Mouse (Mus musculus) liver, embryonic 14.5 days (tissue): ENCODE measurements around the gene Crip1. TPM values are rescaled to one million over a fixed set of nuclear protein-coding genes. Genes with fewer than 3 reads are reported as not detected.
A peak's percentile ranks its signal among the peaks of the same experiment; 100 is the strongest.

Experiments used
- ATAC-seq: fragments of 200-750 bp; cut with Nextera tagmentation; 2 replicates; pipeline ENCODE4 v1.8.0; 2017; ENCODE audit warnings: moderate number of reproducible peaks, mild to moderate bottlenecking, moderate library complexity; ENCODE audit not compliant: insufficient read depth
- DNase-seq, 3 experiments: peaks; one replicate each; pipeline ENCODE4 v3.0.0-alpha.2; 2012 to 2013; ENCODE audit warnings: low read depth in 3 of 3, low spot score in 3 of 3
- H3K27ac ChIP-seq: fragments of 300-500 bp; sonication (generic); 2 replicates; pipeline ENCODE4 v1.5.1; 2014; ENCODE audit warnings: moderate library complexity, mild to moderate bottlenecking, control low read depth, inconsistent platforms
- H3K27me3 ChIP-seq: fragments of 300-500 bp; sonication (generic); 2 replicates; pipeline ENCODE4 v1.6.1; 2014; ENCODE audit warnings: mild to moderate bottlenecking, low read length, moderate library complexity; ENCODE audit not compliant: control insufficient read depth, insufficient read depth
- H3K36me3 ChIP-seq: fragments of 300-500 bp; sonication (generic); replicated peaks from 2 replicates; pipeline ENCODE4 v1.6.1; 2014; ENCODE audit warnings: low read depth; ENCODE audit not compliant: control insufficient read depth, insufficient read depth
- H3K4me1 ChIP-seq, 2 experiments: fragments of 200-500 bp in 1 of 2; fragments of 300-500 bp in 1 of 2; sonication (generic) in 1 of 2; replicated peaks; 2 replicates each; pipeline ENCODE4 v1.6.1; 2012 to 2014; ENCODE audit warnings: antibody characterized with exemption in 1 of 2, inconsistent platforms in 1 of 2, low read length in 1 of 2; ENCODE audit not compliant: control insufficient read depth in 2 of 2, insufficient read depth in 2 of 2
- H3K4me2 ChIP-seq: fragments of 300-500 bp; sonication (generic); 2 replicates; pipeline ENCODE4 v1.6.1; 2014; ENCODE audit warnings: low read depth, mild to moderate bottlenecking, control low read depth, moderate library complexity
- H3K4me3 ChIP-seq, 2 experiments: fragments of 200-500 bp in 1 of 2; fragments of 300-500 bp in 1 of 2; sonication (generic) in 1 of 2; 2 replicates each; pipeline ENCODE4 v1.5.1; 2012 to 2014; ENCODE audit warnings: low read depth in 2 of 2, low read length in 2 of 2, mild to moderate bottlenecking in 2 of 2, control low read depth in 1 of 2, inconsistent platforms in 1 of 2, moderate library complexity in 1 of 2; ENCODE audit not compliant: insufficient read depth in 1 of 2
- H3K9ac ChIP-seq: fragments of 300-500 bp; sonication (generic); replicated peaks from 2 replicates; pipeline ENCODE4 v1.6.1; 2014; ENCODE audit warnings: mild to moderate bottlenecking, control low read depth, moderate library complexity
- H3K9me3 ChIP-seq: fragments of 300-500 bp; sonication (generic); 2 replicates; pipeline ENCODE4 v1.6.1; 2016; ENCODE audit warnings: low read length, mixed read lengths; ENCODE audit not compliant: control insufficient read depth
- CTCF ChIP-seq: IDR thresholded peaks from 2 replicates; pipeline ENCODE4 v1.5.1; 2016; ENCODE audit warnings: antibody characterized with exemption, low read depth, control low read depth
- EP300 ChIP-seq: IDR thresholded peaks from 2 replicates; pipeline ENCODE4 v1.6.1; 2016; ENCODE audit warnings: antibody characterized with exemption, low read depth
- WGBS: fragments of 180-500 bp; shearing (Covaris S2); extraction: QIAGEN DNeasy Blood & Tissue Kit; methylation state at CpG from one replicate; pipeline ENCODE4 v1.1.7; 2014; ENCODE audit not compliant: insufficient replicate concordance; 5-methylcytosine and 5-hydroxymethylcytosine counted together
- polyA plus RNA-seq, 2 experiments: library from polyadenylated mRNA; depleted of rRNA in 1 of 2; stranded (reverse) in 1 of 2; unstranded in 1 of 2; fragments of >200 nt; fragmentation: Nextera tagmentation in 1 of 2; extraction: Ambion mirVana in 1 of 2; gene quantifications; 2 replicates each; pipeline versions ENCODE4 v1.2.1 to v1.2.3; 2012 to 2014

Gene Crip1
- polyA plus RNA-seq, 2 experiments, result 87.7 to 101 TPM

GRCm38 (mm10) chr12:113109801-113110200 lies 36.3 kb upstream of the Crip1 start:
- Histone ChIP-seq H3K4me3 (no peak overlapping the region), H3K9ac (no peak overlapping the region), H3K27me3 (no peaks in the 10 kb centered on the region), H3K4me1 (peaks cover 27 to 39% of the 10 kb centered on the region in 2 experiments), H3K27ac (no peak overlapping the region), H3K36me3 (peaks cover 12% of the 10 kb centered on the region), H3K4me2 (no peak overlapping the region), H3K9me3 (no peaks in the 10 kb centered on the region)
- 83% methylated on average over 10 of the region's 10 CpGs for WGBS
- ATAC-seq (no peak), DNase-seq (no peak)
- TF ChIP-seq EP300 (no peak), CTCF (no peak)

DNA sequence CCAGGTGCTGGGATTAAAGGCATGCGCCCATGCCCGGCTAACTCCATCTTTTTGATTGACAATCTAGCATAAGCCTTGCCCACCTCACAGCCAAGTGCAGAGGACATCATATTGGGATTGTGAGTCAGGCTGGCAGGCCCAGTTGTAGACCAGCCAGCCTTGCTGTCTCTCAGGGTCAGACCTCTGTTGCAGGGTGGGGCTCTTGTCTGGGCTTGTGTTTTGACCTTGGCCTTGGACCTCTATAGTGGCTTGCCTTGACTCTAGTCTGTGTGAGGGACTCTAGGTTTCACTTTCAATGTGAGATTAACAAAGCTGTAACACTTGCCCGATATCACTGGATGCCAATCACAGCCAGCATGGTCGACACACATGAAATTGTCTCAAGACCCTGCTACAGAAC lies 32.0 kb upstream of the Crip1 start:
- no peaks in the 10 kb centered on the region for H3K4me1 ChIP-seq
- H3K9ac ChIP-seq, result no peak overlapping the region
- H3K4me3 ChIP-seq, result no peak overlapping the region
- H3K27ac ChIP-seq, result no peak overlapping the region
- TF ChIP-seq CTCF, result no peak
- TF ChIP-seq EP300, result no peak
- H3K36me3 ChIP-seq, result peaks cover 25% of the 10 kb centered on the region
- WGBS, result 84% methylated on average over 4 of the region's 4 CpGs
- H3K9me3 ChIP-seq, result no peaks in the 10 kb centered on the region
- ATAC-seq, result no peak
- H3K27me3 ChIP-seq, result no peaks in the 10 kb centered on the region
- H3K4me2 ChIP-seq, result no peak overlapping the region
- no peak for DNase-seq

DNA sequence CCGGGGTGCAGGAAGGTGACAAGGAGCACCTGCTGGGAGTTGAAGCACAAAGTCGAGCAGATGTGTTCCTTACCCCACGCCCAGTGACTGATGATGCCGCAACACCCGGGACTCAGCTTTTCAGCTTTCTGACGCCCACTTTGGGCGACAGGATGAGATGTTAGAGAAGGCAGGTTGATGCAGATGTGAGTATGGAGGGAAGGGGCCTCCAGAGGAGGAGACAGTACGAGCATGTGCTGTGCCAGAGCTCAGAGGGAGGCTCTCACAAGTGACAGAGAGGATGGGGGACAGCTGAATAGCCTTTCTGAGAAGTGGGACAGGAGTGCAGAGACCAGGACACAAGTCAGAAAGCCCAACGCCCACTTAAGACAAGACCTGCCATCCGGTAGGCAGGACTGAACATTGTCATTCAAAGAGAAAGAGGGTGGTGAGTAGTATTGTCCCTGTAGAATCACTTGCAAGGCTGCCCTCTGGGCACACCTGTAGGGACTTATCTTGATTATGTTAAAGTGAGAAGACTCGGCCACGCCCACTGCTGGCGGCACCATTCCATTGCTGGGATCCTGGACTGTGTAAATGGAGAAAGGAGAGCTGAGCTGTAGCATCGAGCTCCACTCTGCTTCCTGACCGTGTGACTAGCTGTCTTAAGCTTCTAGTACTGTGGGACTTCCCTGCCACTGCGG lies 31.1 kb upstream of the Crip1 start:
- H3K4me3 ChIP-seq, result no peak overlapping the region
- H3K27ac ChIP-seq, result no peak overlapping the region
- peaks cover 28% of the 10 kb centered on the region for H3K36me3 ChIP-seq
- H3K4me2 ChIP-seq, result no peak overlapping the region
- 77% methylated on average over 16 of the region's 16 CpGs for WGBS
- DNase-seq (no peak), ATAC-seq (no peak)
- TF ChIP-seq CTCF (no peak), EP300 (no peak)
- H3K27me3 ChIP-seq, result no peaks in the 10 kb centered on the region
- no peak overlapping the region for H3K9ac ChIP-seq
- no peaks in the 10 kb centered on the region for H3K9me3 ChIP-seq
- H3K4me1 ChIP-seq, result no peaks in the 10 kb centered on the region

DNA sequence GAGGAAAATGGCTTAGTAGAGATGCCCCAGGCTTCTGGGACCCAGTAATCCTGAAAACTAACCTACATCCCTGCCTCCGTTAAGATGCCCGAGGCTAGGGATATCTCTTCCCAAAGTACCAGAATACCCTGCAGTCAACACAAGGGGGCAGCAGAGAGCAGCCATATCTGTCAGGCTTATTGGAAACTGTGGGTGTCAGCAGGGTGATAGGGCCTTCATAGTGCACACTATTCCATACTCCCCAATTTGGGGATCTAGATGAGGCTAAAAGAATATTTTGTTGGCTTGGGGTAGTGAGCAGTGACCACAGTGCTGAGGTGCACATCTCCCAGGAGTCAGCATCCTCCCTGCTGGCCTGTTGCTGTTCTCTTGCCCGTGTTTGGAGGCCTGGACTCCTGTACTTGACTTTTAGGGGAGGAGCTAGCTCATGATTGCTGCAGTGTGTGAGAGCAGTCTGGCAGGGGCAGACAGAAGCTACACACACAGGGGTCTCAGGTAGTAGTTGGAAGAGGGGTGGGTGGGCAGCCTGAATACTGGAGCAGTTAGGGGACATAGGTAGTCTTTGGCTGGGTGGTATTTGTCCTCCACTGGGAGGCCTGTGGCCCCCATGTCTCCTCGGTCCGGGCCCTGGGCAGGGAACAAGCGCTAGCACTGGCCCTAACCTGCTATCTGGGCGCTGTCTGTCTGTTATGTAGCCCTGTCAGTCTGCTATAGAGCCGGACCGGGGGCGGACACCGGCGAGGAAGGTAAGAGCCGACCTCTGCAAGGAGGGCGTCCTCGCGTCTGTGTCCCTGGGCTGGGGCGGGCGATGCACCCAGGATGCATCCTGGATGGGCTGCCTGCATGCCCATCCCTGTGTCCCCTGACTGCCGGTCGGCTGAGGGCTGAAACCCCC lies 26.4 kb upstream of the Crip1 start:
- ATAC-seq (peak; percentile 50), DNase-seq (peak; percentile 52 to 61 (median 53))
- no peak overlapping the region for H3K9ac ChIP-seq
- WGBS, result 82% methylated on average over 20 of the region's 20 CpGs
- H3K27ac ChIP-seq, result no peak overlapping the region
- no peaks in the 10 kb centered on the region for H3K4me1 ChIP-seq
- TF ChIP-seq CTCF, result peak; percentile 97
- no peak for TF ChIP-seq EP300
- H3K4me3 ChIP-seq, result no peak overlapping the region
- no peaks in the 10 kb centered on the region for H3K9me3 ChIP-seq
- H3K36me3 ChIP-seq, result peaks cover 52% of the 10 kb centered on the region
- H3K4me2 ChIP-seq, result no peak overlapping the region
- H3K27me3 ChIP-seq, result no peaks in the 10 kb centered on the region

- no peak overlapping the region for H3K27ac ChIP-seq
- ATAC-seq, result 0 out of 2 replicates have a peak, but pooled peaks have one; percentile 16
Observed at GRCm38 (mm10) chr12:113124726-113125125, 21.4 kb upstream of the Crip1 start.

More at GRCm38 (mm10) chr12:113124726-113125125, 21.4 kb upstream of the Crip1 start:
- Histone ChIP-seq H3K9me3 (no peaks in the 10 kb centered on the region), H3K36me3 (peaks cover 69% of the 10 kb centered on the region), H3K4me2 (no peak overlapping the region), H3K27me3 (no peaks in the 10 kb centered on the region), H3K4me3 (no peak overlapping the region), H3K4me1 (no peaks in the 10 kb centered on the region), H3K9ac (no peak overlapping the region)
- no peak for TF ChIP-seq CTCF
- no peak for TF ChIP-seq EP300
- WGBS, result 67% methylated on average over 6 of the region's 6 CpGs
- no peak for DNase-seq
